Mouse (Mus musculus): ENCODE results near the gene Pias4. TPM values are rescaled to one million over a fixed set of nuclear protein-coding genes. Genes with fewer than 3 reads are reported as not detected.

The Pias4 gene
- polyA plus RNA-seq, 1 experiment, result 13.4 TPM

GRCm38 (mm10) chr10:81138821-81139528 lies 28.7 kb downstream of the Pias4 start:
- Histone ChIP-seq H3K27me3 (ENCODE audit: control insufficient read depth) (no peaks in the 10 kb centered on the region; the same call in 1 of the 2 replicates), H3K9me3 (ENCODE audit: control insufficient read depth, low read length) (peaks cover 16% of the 10 kb centered on the region), H3K4me3 (replicated peaks) (peak overlapping the region; percentile 89), H3K4me1 (ENCODE audit: control insufficient read depth) (peaks cover 78% of the 10 kb centered on the region), H3K36me3 (ENCODE audit: control insufficient read depth) (peaks cover 61% of the 10 kb centered on the region)
- TF ChIP-seq GATA1 (IDR thresholded peaks at IDR 0.05; ENCODE audit: low read length), result no peak
- TF ChIP-seq TAL1 (IDR thresholded peaks at IDR 0.05; ENCODE audit: low read length), result no peak

GRCm38 (mm10) chr10:81138131-81138782 lies 29.5 kb downstream of the Pias4 start:
- TF ChIP-seq GATA1 (IDR thresholded peaks at IDR 0.05; ENCODE audit: low read length) (no peak), TAL1 (IDR thresholded peaks at IDR 0.05; ENCODE audit: low read length) (no peak)
- H3K4me3 ChIP-seq (replicated peaks), result peak overlapping the region; percentile 89
- H3K27me3 ChIP-seq (ENCODE audit: control insufficient read depth), result no peaks in the 10 kb centered on the region
- H3K36me3 ChIP-seq (ENCODE audit: control insufficient read depth), result peaks cover 54% of the 10 kb centered on the region
- peaks cover 77% of the 10 kb centered on the region for H3K4me1 ChIP-seq (ENCODE audit: control insufficient read depth)
- peaks cover 8% of the 10 kb centered on the region for H3K9me3 ChIP-seq (ENCODE audit: control insufficient read depth, low read length)

- H3K27me3 ChIP-seq (ENCODE audit: control insufficient read depth), result no peaks in the 10 kb centered on the region
- H3K9me3 ChIP-seq (ENCODE audit: control insufficient read depth, low read length), result peaks cover 2% of the 10 kb centered on the region
- peaks cover 48% of the 10 kb centered on the region for H3K36me3 ChIP-seq (ENCODE audit: control insufficient read depth)
- H3K4me1 ChIP-seq (ENCODE audit: control insufficient read depth), result peaks cover 75% of the 10 kb centered on the region
- no peak; the same call in 2 of the 3 replicates for TF ChIP-seq TAL1 (IDR thresholded peaks at IDR 0.05; ENCODE audit: low read length)
- TF ChIP-seq GATA1 (IDR thresholded peaks at IDR 0.05; ENCODE audit: low read length), result peak; percentile 64
- peak overlapping the region; percentile 89 for H3K4me3 ChIP-seq (replicated peaks)
These were observed 30.2 kb downstream of the Pias4 start for GRCm38 (mm10) chr10:81137252-81138130.

- Histone ChIP-seq H3K4me3 (replicated peaks) (peak overlapping the region; percentile 89), H3K27me3 (ENCODE audit: control insufficient read depth) (no peaks in the 10 kb centered on the region), H3K36me3 (ENCODE audit: control insufficient read depth) (peaks cover 41% of the 10 kb centered on the region), H3K9me3 (ENCODE audit: control insufficient read depth, low read length) (no peaks in the 10 kb centered on the region), H3K4me1 (ENCODE audit: control insufficient read depth) (peaks cover 73% of the 10 kb centered on the region)
- no peak for TF ChIP-seq TAL1 (IDR thresholded peaks at IDR 0.05; ENCODE audit: low read length)
- no peak for TF ChIP-seq GATA1 (IDR thresholded peaks at IDR 0.05; ENCODE audit: low read length)
These were observed 31.0 kb downstream of the Pias4 start for GRCm38 (mm10) chr10:81136706-81137231.

GRCm38 (mm10) chr10:81135831-81136705 lies 31.7 kb downstream of the Pias4 start:
- Histone ChIP-seq H3K27me3 (ENCODE audit: control insufficient read depth) (no peaks in the 10 kb centered on the region), H3K9me3 (ENCODE audit: control insufficient read depth, low read length) (no peaks in the 10 kb centered on the region), H3K36me3 (ENCODE audit: control insufficient read depth) (peaks cover 34% of the 10 kb centered on the region), H3K4me3 (replicated peaks) (peak overlapping the region; percentile 89), H3K4me1 (ENCODE audit: control insufficient read depth) (peaks cover 67% of the 10 kb centered on the region)
- TF ChIP-seq GATA1 (IDR thresholded peaks at IDR 0.05; ENCODE audit: low read length) (peak; percentile 72), TAL1 (IDR thresholded peaks at IDR 0.05; ENCODE audit: low read length) (no peak)

- Histone ChIP-seq H3K36me3 (ENCODE audit: control insufficient read depth) (peaks cover 24% of the 10 kb centered on the region), H3K4me1 (ENCODE audit: control insufficient read depth) (peaks cover 66% of the 10 kb centered on the region), H3K9me3 (ENCODE audit: control insufficient read depth, low read length) (no peaks in the 10 kb centered on the region), H3K27me3 (ENCODE audit: control insufficient read depth) (no peaks in the 10 kb centered on the region), H3K4me3 (replicated peaks) (peak within 1 kb of the TSS; percentile 89)
- TF ChIP-seq GATA1 (IDR thresholded peaks at IDR 0.05; ENCODE audit: low read length), result no peak
- no peak for TF ChIP-seq TAL1 (IDR thresholded peaks at IDR 0.05; ENCODE audit: low read length)
These were observed 32.6 kb downstream of the Pias4 start, which contains the start of gene Zbtb7a for GRCm38 (mm10) chr10:81134966-81135681. TSS of gene Zbtb7a (plus strand) at chr10:81135220.

- Histone ChIP-seq H3K36me3 (ENCODE audit: control insufficient read depth) (peaks cover 15% of the 10 kb centered on the region), H3K4me3 (replicated peaks) (peak overlapping the region; percentile 89), H3K4me1 (ENCODE audit: control insufficient read depth) (peaks cover 66% of the 10 kb centered on the region), H3K9me3 (ENCODE audit: control insufficient read depth, low read length) (no peaks in the 10 kb centered on the region), H3K27me3 (ENCODE audit: control insufficient read depth) (no peaks in the 10 kb centered on the region)
- TF ChIP-seq GATA1 (IDR thresholded peaks at IDR 0.05; ENCODE audit: low read length) (no peak), TAL1 (IDR thresholded peaks at IDR 0.05; ENCODE audit: low read length) (no peak)
These were observed 33.5 kb downstream of the Pias4 start for GRCm38 (mm10) chr10:81134181-81134587.
